Mouse (Mus musculus) heart, embryonic 12.5 days (tissue): ENCODE results near the gene Slc22a5. TPM values are rescaled to one million over a fixed set of nuclear protein-coding genes. Genes with fewer than 3 reads are reported as not detected.

Experiments used
- polyA plus RNA-seq: library from polyadenylated mRNA; unstranded; fragments of >200 nt; fragmentation: Nextera tagmentation; extraction: Ambion mirVana; gene quantifications from 2 replicates; pipeline ENCODE4 v1.2.1, GENCODE M21; 2016

The Slc22a5 gene
- polyA plus RNA-seq, 1 experiment from 2014 or later = 8.9 TPM

Other genes starting within 250 kb of the Slc22a5 start
- 24.0 and 25.6 TPM in 2 replicates for gene Rad50, start 184.3 kb downstream of the Slc22a5 start, polyA plus RNA-seq
- gene Il5, start 170.9 kb downstream of the Slc22a5 start, polyA plus RNA-seq = not detected in 2 replicates
- gene Irf1, start 121.6 kb downstream of the Slc22a5 start, polyA plus RNA-seq = 9.8 and 11.3 TPM in 2 replicates
- 0.22 TPM in 1 of 2 replicates, not detected in the other for gene Gm17334, start 118.5 kb downstream of the Slc22a5 start, polyA plus RNA-seq
- 0.19 and 0.27 TPM in 2 replicates for gene Gm12216, start 32.4 kb downstream of the Slc22a5 start, polyA plus RNA-seq
- gene Slc22a21, start 88.7 kb upstream of the Slc22a5 start, polyA plus RNA-seq = 2.6 and 3.2 TPM in 2 replicates
- gene Slc22a4, start 136.4 kb upstream of the Slc22a5 start, polyA plus RNA-seq = 4.0 and 4.3 TPM in 2 replicates
- 7.1 and 7.3 TPM in 2 replicates for gene Pdlim4, start 177.4 kb upstream of the Slc22a5 start, polyA plus RNA-seq
- 56.5 and 62.1 TPM in 2 replicates for gene P4ha2, start 208.4 kb upstream of the Slc22a5 start, polyA plus RNA-seq